ENCODE assay signal across 20 mouse cellular contexts in genomic region chr7:136952608-136953007, GRCm38 (mm10). TPM values are rescaled to one million over a fixed set of nuclear protein-coding genes. Genes with fewer than 3 reads are reported as not detected.
DNase-seq lines count a peak whose midpoint lies in the region; ATAC-seq lines count a peak whose summit lies in the region.
"Had no signal": no experiment of that assay in that cellular context is flagged by ENCODE, and none has a peak within 500 bp of the region (broad histone marks: within the 10 kb centered on the region; RNA-seq: fewer than 3 reads in every experiment).

No protein-coding gene starts in this region.

- ATAC-seq in kidney, embryonic 14.5 days (ENCODE audit: low FRiP score, low TSS enrichment): peak; percentile 47; the same call in 1 of the 2 replicates
- no peak for ATAC-seq in midbrain, embryonic 11.5 days (ENCODE audit: low FRiP score)
- no peak for ATAC-seq in embryonic facial prominence, embryonic 11.5 days (replicated peaks; ENCODE audit: insufficient number of reproducible peaks, low FRiP score, low TSS enrichment, low read depth)
- 0 out of 2 replicates have a peak, but pooled peaks have one; percentile 59 for ATAC-seq in intestine, embryonic 16.5 days
- ATAC-seq: forebrain, postnatal 0 days had no signal

- 0 out of 2 replicates have a peak overlapping the region, but pooled peaks have one; percentile 30 for H3K27ac ChIP-seq in kidney, embryonic 14.5 days (ENCODE audit: low read depth, low read length)
- peak overlapping the region; percentile 75; the same call in 1 of the 2 replicates for H3K27ac ChIP-seq in midbrain, embryonic 10.5 days (replicated peaks)
- no peak overlapping the region for H3K27ac ChIP-seq in midbrain, embryonic 11.5 days (ENCODE audit: low read depth, low read length)
- no peak overlapping the region for H3K27ac ChIP-seq in embryonic facial prominence, embryonic 11.5 days (replicated peaks; ENCODE audit: low read depth, low read length)
- no peak overlapping the region for H3K27ac ChIP-seq in intestine, embryonic 16.5 days (ENCODE audit: low read length)
- H3K27ac ChIP-seq: forebrain, embryonic 10.5 days; gastrocnemius, adult 2 months; heart, embryonic 10.5 days; left cerebral cortex, adult 2 months had no signal

- no peak for DNase-seq in kidney, adult 8-10 months
- DNase-seq in midbrain, embryonic 10.5 days (ENCODE audit: low spot score): no peak
- DNase-seq in midbrain, embryonic 11.5 days (ENCODE audit: low spot score, missing footprints): no peak
- DNase-seq in embryonic facial prominence, embryonic 11.5 days (ENCODE audit: low spot score): peak; percentile 38
- no peak for DNase-seq in frontal cortex, postnatal 14 days (ENCODE audit: low spot score in 2 of 2)
- DNase-seq: adrenal gland, adult 2 months; cerebellum, adult 9-10 months; forebrain, postnatal 0 days; gastrocnemius, adult 2 months; kidney, adult 9 months; layer of hippocampus, adult 9-11 months; left cerebral cortex, postnatal 4 days; liver; lung, postnatal 36 days; right cerebral cortex, postnatal 4 days had no signal

- 17% methylated on average over 7 of the region's 7 CpGs for WGBS in kidney, embryonic 14.5 days
- 78% methylated on average over 7 of the region's 7 CpGs for WGBS in midbrain, embryonic 10.5 days
- 68% methylated on average over 7 of the region's 7 CpGs for WGBS in midbrain, embryonic 11.5 days
- 32% methylated on average over 7 of the region's 7 CpGs for WGBS in embryonic facial prominence, embryonic 11.5 days
- WGBS in intestine, embryonic 16.5 days: 14% methylated on average over 7 of the region's 7 CpGs

- H3K9me3 ChIP-seq in kidney, embryonic 14.5 days (ENCODE audit: control insufficient read depth, low read length): no peaks in the 10 kb centered on the region
- no peaks in the 10 kb centered on the region for H3K9me3 ChIP-seq in midbrain, embryonic 10.5 days (replicated peaks)
- no peaks in the 10 kb centered on the region for H3K9me3 ChIP-seq in midbrain, embryonic 11.5 days (ENCODE audit: control insufficient read depth, low read length)
- H3K9me3 ChIP-seq in embryonic facial prominence, embryonic 11.5 days (replicated peaks; ENCODE audit: control insufficient read depth, low read length): no peaks in the 10 kb centered on the region
- H3K9me3 ChIP-seq in intestine, embryonic 16.5 days (ENCODE audit: control insufficient read depth, low read length): no peaks in the 10 kb centered on the region
- H3K9me3 ChIP-seq: forebrain, embryonic 10.5 days; heart, embryonic 10.5 days had no signal

- peaks cover 11% of the 10 kb centered on the region; the same call in 1 of the 2 replicates for H3K4me1 ChIP-seq in kidney, embryonic 14.5 days (ENCODE audit: control insufficient read depth, insufficient read depth, low read length)
- H3K4me1 ChIP-seq in midbrain, embryonic 10.5 days: peaks cover 30% of the 10 kb centered on the region
- H3K4me1 ChIP-seq in midbrain, embryonic 11.5 days (ENCODE audit: control insufficient read depth, insufficient read depth, low read length): peaks cover 13% of the 10 kb centered on the region
- H3K4me1 ChIP-seq in embryonic facial prominence, embryonic 11.5 days (ENCODE audit: control insufficient read depth, insufficient read depth, low read length): no peaks in the 10 kb centered on the region; the same call in 1 of the 2 replicates
- peaks cover 16% of the 10 kb centered on the region for H3K4me1 ChIP-seq in intestine, embryonic 16.5 days (ENCODE audit: control insufficient read depth, insufficient read depth, low read length)

- no peak overlapping the region for H3K4me3 ChIP-seq in kidney, embryonic 14.5 days (ENCODE audit: low read length)
- no peak overlapping the region for H3K4me3 ChIP-seq in midbrain, embryonic 10.5 days
- H3K4me3 ChIP-seq in midbrain, embryonic 11.5 days (ENCODE audit: low read depth, low read length): no peak overlapping the region
- no peak overlapping the region for H3K4me3 ChIP-seq in embryonic facial prominence, embryonic 11.5 days (ENCODE audit: low read depth, low read length)
- no peak overlapping the region for H3K4me3 ChIP-seq in intestine, embryonic 16.5 days (ENCODE audit: low read length)
- H3K4me3 ChIP-seq: forebrain, embryonic 10.5 days; gastrocnemius, adult 2 months; heart, embryonic 10.5 days; left cerebral cortex, adult 2 months had no signal

- H3K36me3 ChIP-seq in kidney, embryonic 14.5 days (ENCODE audit: control insufficient read depth, insufficient read depth, low read length): no peaks in the 10 kb centered on the region
- no peaks in the 10 kb centered on the region for H3K36me3 ChIP-seq in midbrain, embryonic 10.5 days
- no peaks in the 10 kb centered on the region for H3K36me3 ChIP-seq in midbrain, embryonic 11.5 days (ENCODE audit: control insufficient read depth, insufficient read depth, low read length)
- H3K36me3 ChIP-seq in embryonic facial prominence, embryonic 11.5 days (replicated peaks; ENCODE audit: control insufficient read depth, insufficient read depth, low read depth, low read length): no peaks in the 10 kb centered on the region
- H3K36me3 ChIP-seq in intestine, embryonic 16.5 days (ENCODE audit: control insufficient read depth, insufficient read depth, low read length): no peaks in the 10 kb centered on the region
- H3K36me3 ChIP-seq: forebrain, embryonic 10.5 days; heart, embryonic 10.5 days had no signal

- H3K4me2 ChIP-seq in kidney, embryonic 14.5 days (replicated peaks; ENCODE audit: low read depth, low read length): no peak overlapping the region
- H3K4me2 ChIP-seq in midbrain, embryonic 11.5 days: no peak overlapping the region
- no peak overlapping the region for H3K4me2 ChIP-seq in embryonic facial prominence, embryonic 11.5 days (ENCODE audit: low read depth, low read length)
- peak overlapping the region; percentile 7; the same call in 1 of the 2 replicates for H3K4me2 ChIP-seq in intestine, embryonic 16.5 days (ENCODE audit: low read depth, low read length)

- H3K27me3 ChIP-seq in kidney, embryonic 14.5 days (ENCODE audit: control insufficient read depth, insufficient read depth, low read length): no peaks in the 10 kb centered on the region
- no peaks in the 10 kb centered on the region for H3K27me3 ChIP-seq in midbrain, embryonic 10.5 days (ENCODE audit: low read depth, poor library complexity, severe bottlenecking)
- H3K27me3 ChIP-seq in midbrain, embryonic 11.5 days (ENCODE audit: control insufficient read depth, insufficient read depth, low read length): no peaks in the 10 kb centered on the region
- H3K27me3 ChIP-seq in embryonic facial prominence, embryonic 11.5 days (ENCODE audit: control insufficient read depth, insufficient read depth, low read length): no peaks in the 10 kb centered on the region
- H3K27me3 ChIP-seq in intestine, embryonic 16.5 days (replicated peaks; ENCODE audit: control insufficient read depth, insufficient read depth, low read length): no peaks in the 10 kb centered on the region

- H3K9ac ChIP-seq in kidney, embryonic 14.5 days (ENCODE audit: low read depth, low read length): no peak overlapping the region
- H3K9ac ChIP-seq in midbrain, embryonic 11.5 days (ENCODE audit: low read length): no peak overlapping the region
- no peak overlapping the region for H3K9ac ChIP-seq in embryonic facial prominence, embryonic 11.5 days (replicated peaks; ENCODE audit: low read length)
- H3K9ac ChIP-seq in intestine, embryonic 16.5 days (ENCODE audit: low read depth, low read length): no peak overlapping the region
- H3K9ac ChIP-seq: forebrain, postnatal 0 days had no signal

RNA-seq across cellular contexts. Expression of gene Mgmt, which starts 58.2 kb away (rescaled TPM):
- polyA plus RNA-seq in kidney, embryonic 14.5 days (2014; fragmentation: Nextera tagmentation; extraction: Ambion mirVana): 5.8 and 6.4 TPM in 2 replicates
- polyA plus RNA-seq in midbrain, embryonic 10.5 days (2016; fragmentation: Nextera tagmentation; extraction: Ambion mirVana): 3.2 and 4.9 TPM in 2 replicates
- 3.0 and 3.7 TPM in 2 replicates for polyA plus RNA-seq in midbrain, embryonic 11.5 days (2014; fragmentation: Nextera tagmentation; extraction: Ambion mirVana)
- polyA plus RNA-seq in embryonic facial prominence, embryonic 11.5 days (2014; fragmentation: Nextera tagmentation; extraction: Ambion mirVana): 5.0 and 5.7 TPM in 2 replicates
- 5.4 and 5.9 TPM in 2 replicates for polyA plus RNA-seq in intestine, embryonic 16.5 days (2015; fragmentation: Nextera tagmentation; extraction: Ambion mirVana)

Comparison
In these comparisons a context has a peak if more than half of its experiments do, and no peak if none do; other contexts are left out.
1. H3K27ac ChIP-seq: peak in kidney, embryonic 14.5 days (single experiment) and midbrain, embryonic 10.5 days (single experiment); none in midbrain, embryonic 11.5 days (single experiment), embryonic facial prominence, embryonic 11.5 days (single experiment) and intestine, embryonic 16.5 days (single experiment).
2. ATAC-seq: peak in kidney, embryonic 14.5 days (single experiment) and intestine, embryonic 16.5 days (single experiment); none in midbrain, embryonic 11.5 days (single experiment) and embryonic facial prominence, embryonic 11.5 days (single experiment).